Mouse (Mus musculus): Measurements from ENCODE around the gene Il1rl1. TPM values are rescaled to one million over a fixed set of nuclear protein-coding genes. Genes with fewer than 3 reads are reported as not detected.

Gene Il1rl1
- polyA plus RNA-seq, 1 experiment from 2014 or later, result 8.6 TPM

DNA sequence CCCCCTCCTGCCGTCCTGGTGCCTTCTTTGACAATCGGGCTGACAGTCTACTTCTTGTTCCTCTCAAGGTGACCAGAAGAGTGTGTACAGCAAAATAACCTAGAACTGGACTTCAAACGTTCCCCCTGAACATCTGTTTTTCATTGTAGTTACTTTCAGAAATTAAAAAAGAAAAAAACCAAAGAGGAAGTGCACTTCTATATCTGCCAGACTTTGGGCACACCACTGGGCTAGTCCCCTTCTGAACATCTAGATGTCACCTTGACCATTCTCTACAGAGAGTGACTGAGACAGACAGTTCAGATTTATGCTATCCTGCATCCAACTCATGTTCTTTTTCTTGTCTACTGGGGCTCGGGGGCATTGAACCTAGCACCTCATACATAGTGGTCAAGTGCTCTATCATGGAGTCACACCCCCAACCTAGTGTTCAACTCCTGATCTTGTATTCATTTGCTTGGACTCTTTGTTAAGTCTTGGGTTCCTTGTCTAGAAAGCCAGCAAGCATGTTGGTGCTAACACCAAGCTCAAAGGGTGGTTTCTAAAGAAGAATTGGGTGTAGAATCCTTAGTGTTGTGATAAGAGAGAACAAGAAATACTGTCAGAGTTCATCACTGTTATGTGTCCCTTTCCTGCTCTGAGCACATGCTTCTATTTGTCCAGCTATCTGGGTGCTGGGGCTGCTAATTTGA lies 919 bp downstream of the Il1rl1 start:
- Histone ChIP-seq H3K4me1 (replicated peaks; ENCODE audit: control insufficient read depth, insufficient read depth, low read length) (no peaks in the 10 kb centered on the region), H3K9ac (ENCODE audit: low read depth, low read length) (no peak overlapping the region), H3K9me3 (ENCODE audit: control insufficient read depth) (no peaks in the 10 kb centered on the region), H3K27me3 (replicated peaks; ENCODE audit: control insufficient read depth, insufficient read depth, low read length) (no peaks in the 10 kb centered on the region), H3K27ac (ENCODE audit: low read depth, low read length) (no peak overlapping the region), H3K36me3 (ENCODE audit: control insufficient read depth, insufficient read depth) (no peaks in the 10 kb centered on the region), H3K4me2 (replicated peaks; ENCODE audit: low read depth) (no peak overlapping the region), H3K4me3 (ENCODE audit: low read depth, low read length) (no peak overlapping the region)
- no peak for ATAC-seq
- TF ChIP-seq CTCF (IDR thresholded peaks at IDR 0.05; ENCODE audit: low read depth), result no peak
- WGBS, result 86% methylated on average over 4 of the region's 4 CpGs

GRCm38 (mm10) chr1:40432169-40432568 lies 2.8 kb downstream of the Il1rl1 start:
- 86% methylated on average over 2 of the region's 2 CpGs for WGBS
- Histone ChIP-seq H3K4me1 (replicated peaks; ENCODE audit: control insufficient read depth, insufficient read depth, low read length) (no peaks in the 10 kb centered on the region), H3K36me3 (ENCODE audit: control insufficient read depth, insufficient read depth) (no peaks in the 10 kb centered on the region), H3K9ac (ENCODE audit: low read depth, low read length) (no peak overlapping the region), H3K27ac (ENCODE audit: low read depth, low read length) (no peak overlapping the region), H3K9me3 (ENCODE audit: control insufficient read depth) (no peaks in the 10 kb centered on the region), H3K27me3 (replicated peaks; ENCODE audit: control insufficient read depth, insufficient read depth, low read length) (no peaks in the 10 kb centered on the region), H3K4me3 (ENCODE audit: low read depth, low read length) (no peak overlapping the region), H3K4me2 (replicated peaks; ENCODE audit: low read depth) (no peak overlapping the region)
- no peak for ATAC-seq
- no peak for TF ChIP-seq CTCF (IDR thresholded peaks at IDR 0.05; ENCODE audit: low read depth)

GRCm38 (mm10) chr1:40435936-40436335 lies 6.6 kb downstream of the Il1rl1 start:
- no peak overlapping the region for H3K27ac ChIP-seq (ENCODE audit: low read depth, low read length)
- H3K4me1 ChIP-seq (replicated peaks; ENCODE audit: control insufficient read depth, insufficient read depth, low read length), result no peaks in the 10 kb centered on the region
- H3K9ac ChIP-seq (ENCODE audit: low read depth, low read length), result no peak overlapping the region
- no peak for ATAC-seq
- WGBS, result 80% methylated on average over 3 of the region's 3 CpGs
- H3K4me2 ChIP-seq (replicated peaks; ENCODE audit: low read depth), result no peak overlapping the region
- no peaks in the 10 kb centered on the region for H3K27me3 ChIP-seq (replicated peaks; ENCODE audit: control insufficient read depth, insufficient read depth, low read length)
- H3K4me3 ChIP-seq (ENCODE audit: low read depth, low read length), result no peak overlapping the region
- H3K36me3 ChIP-seq (ENCODE audit: control insufficient read depth, insufficient read depth), result no peaks in the 10 kb centered on the region
- H3K9me3 ChIP-seq (ENCODE audit: control insufficient read depth), result no peaks in the 10 kb centered on the region
- no peak for TF ChIP-seq CTCF (IDR thresholded peaks at IDR 0.05; ENCODE audit: low read depth)

DNA sequence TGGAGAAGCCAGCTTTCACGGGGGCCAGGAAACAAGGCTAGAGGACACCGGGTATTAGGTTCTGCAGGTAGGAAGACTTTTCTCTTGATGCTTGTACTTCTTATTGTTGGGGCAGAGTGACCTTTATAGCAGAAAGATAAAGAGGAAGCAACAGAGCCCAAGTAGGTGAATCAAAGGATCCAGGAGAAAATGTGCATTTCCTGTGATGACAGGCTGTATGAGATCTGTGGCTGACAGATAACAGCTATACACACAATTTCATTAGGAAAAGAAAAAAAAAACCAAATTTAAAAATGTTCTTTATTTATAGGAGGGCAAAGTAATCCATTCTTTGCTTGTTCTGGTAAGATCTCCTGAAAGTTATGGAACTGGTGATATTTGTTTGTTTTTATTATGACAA lies 8.0 kb downstream of the Il1rl1 start:
- no peak overlapping the region for H3K4me2 ChIP-seq (replicated peaks; ENCODE audit: low read depth)
- H3K4me1 ChIP-seq (replicated peaks; ENCODE audit: control insufficient read depth, insufficient read depth, low read length), result no peaks in the 10 kb centered on the region
- no peak for ATAC-seq
- H3K36me3 ChIP-seq (ENCODE audit: control insufficient read depth, insufficient read depth), result no peaks in the 10 kb centered on the region
- no peak overlapping the region for H3K4me3 ChIP-seq (ENCODE audit: low read depth, low read length)
- H3K27ac ChIP-seq (ENCODE audit: low read depth, low read length), result no peak overlapping the region
- TF ChIP-seq CTCF (IDR thresholded peaks at IDR 0.05; ENCODE audit: low read depth), result no peak
- H3K27me3 ChIP-seq (replicated peaks; ENCODE audit: control insufficient read depth, insufficient read depth, low read length), result no peaks in the 10 kb centered on the region
- H3K9ac ChIP-seq (ENCODE audit: low read depth, low read length), result no peak overlapping the region
- 85% methylated on average over 2 of the region's 2 CpGs for WGBS
- H3K9me3 ChIP-seq (ENCODE audit: control insufficient read depth), result no peaks in the 10 kb centered on the region

GRCm38 (mm10) chr1:40439504-40439903 lies 10.1 kb downstream of the Il1rl1 start:
- Histone ChIP-seq H3K4me3 (ENCODE audit: low read depth, low read length) (no peak overlapping the region), H3K4me2 (replicated peaks; ENCODE audit: low read depth) (no peak overlapping the region), H3K4me1 (replicated peaks; ENCODE audit: control insufficient read depth, insufficient read depth, low read length) (no peaks in the 10 kb centered on the region), H3K27ac (ENCODE audit: low read depth, low read length) (no peak overlapping the region), H3K9me3 (ENCODE audit: control insufficient read depth) (no peaks in the 10 kb centered on the region), H3K36me3 (ENCODE audit: control insufficient read depth, insufficient read depth) (no peaks in the 10 kb centered on the region), H3K27me3 (replicated peaks; ENCODE audit: control insufficient read depth, insufficient read depth, low read length) (no peaks in the 10 kb centered on the region), H3K9ac (ENCODE audit: low read depth, low read length) (no peak overlapping the region)
- no peak for TF ChIP-seq CTCF (IDR thresholded peaks at IDR 0.05; ENCODE audit: low read depth)
- ATAC-seq, result no peak
- 58% methylated on average over 8 of the region's 8 CpGs for WGBS

- WGBS, result 84% methylated on average over 3 of the region's 3 CpGs
- no peaks in the 10 kb centered on the region for H3K27me3 ChIP-seq (replicated peaks; ENCODE audit: control insufficient read depth, insufficient read depth, low read length)
- no peaks in the 10 kb centered on the region for H3K36me3 ChIP-seq (ENCODE audit: control insufficient read depth, insufficient read depth)
- H3K4me3 ChIP-seq (ENCODE audit: low read depth, low read length), result no peak overlapping the region
- TF ChIP-seq CTCF (IDR thresholded peaks at IDR 0.05; ENCODE audit: low read depth), result no peak
- no peak overlapping the region for H3K9ac ChIP-seq (ENCODE audit: low read depth, low read length)
- H3K9me3 ChIP-seq (ENCODE audit: control insufficient read depth), result no peaks in the 10 kb centered on the region
- ATAC-seq, result no peak
- H3K4me2 ChIP-seq (replicated peaks; ENCODE audit: low read depth), result no peak overlapping the region
- H3K4me1 ChIP-seq (replicated peaks; ENCODE audit: control insufficient read depth, insufficient read depth, low read length), result no peaks in the 10 kb centered on the region
- no peak overlapping the region for H3K27ac ChIP-seq (ENCODE audit: low read depth, low read length)
These were observed 15.4 kb downstream of the Il1rl1 start for GRCm38 (mm10) chr1:40444800-40445199.
